Mouse (Mus musculus) neural tube, embryonic 13.5 days (tissue): ENCODE results near the gene Rbm38. TPM values are rescaled to one million over a fixed set of nuclear protein-coding genes. Genes with fewer than 3 reads are reported as not detected.

Experiments used
- ATAC-seq: fragments of 200-750 bp; cut with Nextera tagmentation; 2 replicates; pipeline ENCODE4 v1.8.0; 2017; ENCODE audit warnings: low read depth, mild to moderate bottlenecking, moderate TSS enrichment, moderate library complexity
- H3K27ac ChIP-seq: fragments of 300-500 bp; sonication (generic); replicated peaks from 2 replicates; pipeline ENCODE4 v1.5.1; 2015; ENCODE audit warnings: moderate library complexity, mild to moderate bottlenecking, inconsistent platforms
- H3K27me3 ChIP-seq: fragments of 300-500 bp; sonication (generic); 2 replicates; pipeline ENCODE4 v1.6.1; 2015; ENCODE audit warnings: mild to moderate bottlenecking, inconsistent platforms
- H3K36me3 ChIP-seq: fragments of 300-500 bp; sonication (generic); 2 replicates; pipeline ENCODE4 v1.6.1; 2015; ENCODE audit warnings: mild to moderate bottlenecking, inconsistent platforms
- H3K4me1 ChIP-seq: fragments of 300-500 bp; sonication (generic); replicated peaks from 2 replicates; pipeline ENCODE4 v1.6.1; 2015; ENCODE audit warnings: inconsistent platforms
- H3K4me2 ChIP-seq: fragments of 300-500 bp; sonication (generic); 2 replicates; pipeline ENCODE4 v1.6.1; 2015; ENCODE audit warnings: inconsistent platforms, mild to moderate bottlenecking, moderate library complexity
- H3K4me3 ChIP-seq: fragments of 300-500 bp; sonication (generic); 2 replicates; pipeline ENCODE4 v1.5.1; 2015; ENCODE audit warnings: mild to moderate bottlenecking, inconsistent platforms
- H3K9ac ChIP-seq: fragments of 300-500 bp; sonication (generic); 2 replicates; pipeline ENCODE4 v1.6.1; 2015; ENCODE audit warnings: moderate library complexity, mild to moderate bottlenecking, inconsistent platforms
- H3K9me3 ChIP-seq: fragments of 300-500 bp; sonication (generic); 2 replicates; pipeline ENCODE4 v1.6.1; 2016; ENCODE audit warnings: inconsistent platforms
- WGBS: fragments of 180-500 bp; shearing (Covaris S2); methylation state at CpG from one replicate; pipeline ENCODE4 v1.1.7; 2015; 5-methylcytosine and 5-hydroxymethylcytosine counted together
- polyA plus RNA-seq: library from polyadenylated mRNA; unstranded; fragments of >200 nt; fragmentation: Nextera tagmentation; extraction: Ambion mirVana; gene quantifications from 2 replicates; pipeline ENCODE4 v1.2.1, GENCODE M21; 2015

Gene Rbm38
- polyA plus RNA-seq, 1 experiment from 2014 or later, result 18.3 TPM

- WGBS, result 56% methylated on average over 4 of the region's 4 CpGs
- H3K4me1 ChIP-seq, result peaks cover 55% of the 10 kb centered on the region
- no peak overlapping the region for H3K27ac ChIP-seq
- H3K9me3 ChIP-seq, result no peaks in the 10 kb centered on the region
- peaks cover 55% of the 10 kb centered on the region for H3K36me3 ChIP-seq
- no peak for ATAC-seq
- H3K9ac ChIP-seq, result no peak overlapping the region
- H3K27me3 ChIP-seq, result no peaks in the 10 kb centered on the region
- H3K4me3 ChIP-seq, result no peak overlapping the region
- H3K4me2 ChIP-seq, result no peak overlapping the region
Measured at GRCm38 (mm10) chr2:173027824-173028495, 7.7 kb downstream of the Rbm38 start.

GRCm38 (mm10) chr2:173028508-173029031 is 8.3 kb downstream of the Rbm38 start:
- no peak overlapping the region for H3K4me3 ChIP-seq
- peaks cover 49% of the 10 kb centered on the region for H3K4me1 ChIP-seq
- H3K27ac ChIP-seq, result no peak overlapping the region
- H3K27me3 ChIP-seq, result no peaks in the 10 kb centered on the region
- peaks cover 61% of the 10 kb centered on the region for H3K36me3 ChIP-seq
- H3K9me3 ChIP-seq, result no peaks in the 10 kb centered on the region
- 89% methylated on average over 3 of the region's 3 CpGs for WGBS
- no peak overlapping the region for H3K9ac ChIP-seq
- H3K4me2 ChIP-seq, result no peak overlapping the region
- no peak for ATAC-seq

- Histone ChIP-seq H3K9ac (no peak overlapping the region), H3K4me2 (no peak overlapping the region), H3K4me3 (no peak overlapping the region), H3K9me3 (no peaks in the 10 kb centered on the region), H3K4me1 (peaks cover 27% of the 10 kb centered on the region), H3K36me3 (peaks cover 72% of the 10 kb centered on the region), H3K27ac (no peak overlapping the region), H3K27me3 (no peaks in the 10 kb centered on the region)
- WGBS, result 86% methylated on average over 12 of the region's 12 CpGs
- ATAC-seq, result no peak
Measured at GRCm38 (mm10) chr2:173030591-173031338, 10.5 kb downstream of the Rbm38 start.

- Histone ChIP-seq H3K36me3 (peaks cover 65% of the 10 kb centered on the region), H3K27ac (no peak overlapping the region), H3K27me3 (no peaks in the 10 kb centered on the region), H3K4me1 (no peaks in the 10 kb centered on the region; the same call in 1 of the 2 replicates), H3K9ac (no peak overlapping the region), H3K4me3 (no peak overlapping the region), H3K4me2 (no peak overlapping the region), H3K9me3 (no peaks in the 10 kb centered on the region)
- 94% methylated on average over 13 of the region's 13 CpGs for WGBS
- no peak for ATAC-seq
Measured at GRCm38 (mm10) chr2:173033531-173033930, 13.2 kb downstream of the Rbm38 start.

- Histone ChIP-seq H3K9me3 (no peaks in the 10 kb centered on the region), H3K4me2 (no peak overlapping the region), H3K27me3 (no peaks in the 10 kb centered on the region), H3K36me3 (peaks cover 50% of the 10 kb centered on the region), H3K4me3 (no peak overlapping the region), H3K27ac (no peak overlapping the region), H3K4me1 (no peaks in the 10 kb centered on the region), H3K9ac (no peak overlapping the region)
- WGBS, result 89% methylated on average over 4 of the region's 4 CpGs
- ATAC-seq, result no peak
Measured at GRCm38 (mm10) chr2:173034998-173035397, 14.7 kb downstream of the Rbm38 start.

- WGBS, result 93% methylated on average over 5 of the region's 5 CpGs
- no peak overlapping the region for H3K4me3 ChIP-seq
- ATAC-seq, result no peak
Measured at GRCm38 (mm10) chr2:173035653-173036052, 15.4 kb downstream of the Rbm38 start.

GRCm38 (mm10) chr2:173036055-173036454 is 15.8 kb downstream of the Rbm38 start:
- Histone ChIP-seq H3K27ac (no peak overlapping the region), H3K4me1 (no peaks in the 10 kb centered on the region), H3K4me3 (no peak overlapping the region), H3K36me3 (peaks cover 40% of the 10 kb centered on the region), H3K9ac (no peak overlapping the region), H3K27me3 (no peaks in the 10 kb centered on the region), H3K4me2 (no peak overlapping the region), H3K9me3 (no peaks in the 10 kb centered on the region)
- WGBS, result 94% methylated on average over 5 of the region's 5 CpGs
- no peak for ATAC-seq

More at GRCm38 (mm10) chr2:173035653-173036052, 15.4 kb downstream of the Rbm38 start:
- Histone ChIP-seq H3K36me3 (peaks cover 44% of the 10 kb centered on the region), H3K4me2 (no peak overlapping the region), H3K4me1 (no peaks in the 10 kb centered on the region), H3K27ac (no peak overlapping the region), H3K9ac (no peak overlapping the region), H3K9me3 (no peaks in the 10 kb centered on the region), H3K27me3 (no peaks in the 10 kb centered on the region)

GRCm38 (mm10) chr2:173036611-173037010 is 16.3 kb downstream of the Rbm38 start:
- Histone ChIP-seq H3K4me2 (no peak overlapping the region), H3K27me3 (no peaks in the 10 kb centered on the region), H3K36me3 (peaks cover 35% of the 10 kb centered on the region), H3K9ac (no peak overlapping the region), H3K27ac (no peak overlapping the region), H3K9me3 (no peaks in the 10 kb centered on the region), H3K4me1 (no peaks in the 10 kb centered on the region), H3K4me3 (no peak overlapping the region)
- 57% methylated on average over 4 of the region's 4 CpGs for WGBS
- ATAC-seq, result no peak

- ATAC-seq, result no peak
- Histone ChIP-seq H3K36me3 (peaks cover 28% of the 10 kb centered on the region), H3K27me3 (no peaks in the 10 kb centered on the region), H3K27ac (no peak overlapping the region), H3K9ac (no peak overlapping the region), H3K4me3 (no peak overlapping the region), H3K4me1 (no peaks in the 10 kb centered on the region), H3K9me3 (no peaks in the 10 kb centered on the region), H3K4me2 (no peak overlapping the region)
- 84% methylated on average over 5 of the region's 5 CpGs for WGBS
Measured at GRCm38 (mm10) chr2:173037347-173037746, 17.0 kb downstream of the Rbm38 start.

- Histone ChIP-seq H3K4me1 (no peaks in the 10 kb centered on the region), H3K9me3 (no peaks in the 10 kb centered on the region), H3K4me3 (no peak overlapping the region), H3K36me3 (peaks cover 21% of the 10 kb centered on the region), H3K9ac (no peak overlapping the region), H3K27ac (no peak overlapping the region), H3K4me2 (no peak overlapping the region), H3K27me3 (no peaks in the 10 kb centered on the region)
- 81% methylated on average over 7 of the region's 7 CpGs for WGBS
- no peak for ATAC-seq
Measured at GRCm38 (mm10) chr2:173037827-173038607, 17.7 kb downstream of the Rbm38 start.

GRCm38 (mm10) chr2:173039041-173039440 is 18.7 kb downstream of the Rbm38 start:
- Histone ChIP-seq H3K9ac (no peak overlapping the region), H3K36me3 (peaks cover 11% of the 10 kb centered on the region), H3K9me3 (no peaks in the 10 kb centered on the region), H3K27ac (no peak overlapping the region), H3K27me3 (no peaks in the 10 kb centered on the region), H3K4me2 (no peak overlapping the region), H3K4me3 (no peak overlapping the region), H3K4me1 (no peaks in the 10 kb centered on the region)
- ATAC-seq, result no peak
- WGBS, result 92% methylated on average over 4 of the region's 4 CpGs

GRCm38 (mm10) chr2:173040803-173041202 is 20.5 kb downstream of the Rbm38 start:
- ATAC-seq, result no peak
- Histone ChIP-seq H3K9me3 (no peaks in the 10 kb centered on the region), H3K36me3 (no peaks in the 10 kb centered on the region), H3K4me2 (no peak overlapping the region), H3K27ac (no peak overlapping the region), H3K9ac (no peak overlapping the region), H3K27me3 (no peaks in the 10 kb centered on the region), H3K4me3 (no peak overlapping the region), H3K4me1 (no peaks in the 10 kb centered on the region)
- WGBS, result 82% methylated on average over 3 of the region's 3 CpGs
